Mouse (Mus musculus): ENCODE measurements around the gene Lin7b.
"Not testable (repeated sequence)": the region's sequence is repeated elsewhere in the genome, so short reads cannot be mapped to it uniquely, and the experiment has no call there.

Gene Lin7b

GRCm38 (mm10) chr7:45395578-45396336, 25.4 kb upstream of the Lin7b start, which contains the start of gene Snrnp70:
Snrnp70 (minus strand) TSS chr7:45395742.
- peak; percentile 100 for DNase-seq (ENCODE audit: low spot score)

GRCm38 (mm10) chr7:45395129-45395541, 24.8 kb upstream of the Lin7b start:
- DNase-seq (ENCODE audit: low spot score), result peak; percentile 83

- no peak for DNase-seq (ENCODE audit: low spot score)
These were observed 15.7 kb upstream of the Lin7b start for GRCm38 (mm10) chr7:45386077-45386476.

- no peak for DNase-seq (ENCODE audit: low spot score)
These were observed 5.7 kb upstream of the Lin7b start for GRCm38 (mm10) chr7:45376057-45376456.

GRCm38 (mm10) chr7:45374620-45375019, 4.2 kb upstream of the Lin7b start:
- no peak for DNase-seq (ENCODE audit: low spot score)

GRCm38 (mm10) chr7:45372371-45372770, 2.0 kb upstream of the Lin7b start:
- DNase-seq (ENCODE audit: low spot score), result no peak

- no peak for DNase-seq (ENCODE audit: low spot score)
These were observed 428 bp downstream of the Lin7b start for GRCm38 (mm10) chr7:45369836-45370474.

- DNase-seq (ENCODE audit: low spot score), result no peak
These were observed 1.2 kb downstream of the Lin7b start for GRCm38 (mm10) chr7:45369022-45369745.

- no peak for DNase-seq (ENCODE audit: low spot score)
These were observed 2.2 kb downstream of the Lin7b start for GRCm38 (mm10) chr7:45368178-45368577.

- DNase-seq (ENCODE audit: low spot score), result peak; percentile 96
These were observed 3.1 kb downstream of the Lin7b start for GRCm38 (mm10) chr7:45367020-45367880.

GRCm38 (mm10) chr7:45366652-45367019, 3.7 kb downstream of the Lin7b start, which contains the start of gene Ppfia3:
Ppfia3 (minus strand) TSS chr7:45367019.
- no peak for DNase-seq (ENCODE audit: low spot score)

GRCm38 (mm10) chr7:45365742-45366651, 4.4 kb downstream of the Lin7b start:
- peak; percentile 54 for DNase-seq (ENCODE audit: low spot score)

GRCm38 (mm10) chr7:45363983-45364382, 6.4 kb downstream of the Lin7b start:
- DNase-seq (ENCODE audit: low spot score), result no peak

- DNase-seq (ENCODE audit: low spot score), result no peak
These were observed 7.6 kb downstream of the Lin7b start for GRCm38 (mm10) chr7:45362801-45363200.

GRCm38 (mm10) chr7:45361243-45361804, 9.1 kb downstream of the Lin7b start:
- no peak for DNase-seq (ENCODE audit: low spot score)

GRCm38 (mm10) chr7:45360404-45361125, 9.8 kb downstream of the Lin7b start:
- no peak for DNase-seq (ENCODE audit: low spot score)

GRCm38 (mm10) chr7:45359081-45359480, 11.3 kb downstream of the Lin7b start:
- not testable (repeated sequence) for DNase-seq (ENCODE audit: low spot score)

GRCm38 (mm10) chr7:45356087-45356486, 14.3 kb downstream of the Lin7b start:
- no peak for DNase-seq (ENCODE audit: low spot score)

- DNase-seq (ENCODE audit: low spot score), result no peak
These were observed 14.9 kb downstream of the Lin7b start for GRCm38 (mm10) chr7:45355318-45356020.
